ENCODE assay signal across 10 mouse cellular contexts in genomic region chr11:64671898-64672297, GRCm38 (mm10).
DNase-seq lines count a peak whose midpoint lies in the region; ATAC-seq and TF ChIP-seq lines count a peak whose summit lies in the region.
"Had no signal": no experiment of that assay in that cellular context is flagged by ENCODE, and none has a peak within 500 bp of the region (broad histone marks: within the 10 kb centered on the region; RNA-seq: fewer than 3 reads in every experiment).

No protein-coding gene starts in this region.

- H3K4me2 ChIP-seq in forebrain, embryonic 16.5 days (ENCODE audit: low read length) = no peak overlapping the region
- no peak overlapping the region for H3K4me2 ChIP-seq in midbrain, postnatal 0 days (ENCODE audit: low read depth, low read length, poor library complexity, severe bottlenecking)
- H3K4me2 ChIP-seq: heart, embryonic 13.5 days had no signal

- WGBS in forebrain, embryonic 16.5 days = 30% methylated on average over 3 of the region's 3 CpGs
- 45% methylated on average over 3 of the region's 3 CpGs for WGBS in midbrain, postnatal 0 days

- H3K9ac ChIP-seq in forebrain, embryonic 16.5 days (replicated peaks; ENCODE audit: low read depth, low read length) = no peak overlapping the region
- no peak overlapping the region for H3K9ac ChIP-seq in midbrain, postnatal 0 days (replicated peaks; ENCODE audit: low read length, poor library complexity, severe bottlenecking)
- H3K9ac ChIP-seq: heart, embryonic 13.5 days had no signal

- H3K27ac ChIP-seq in forebrain, embryonic 16.5 days (ENCODE audit: low read length) = no peak overlapping the region
- no peak overlapping the region for H3K27ac ChIP-seq in midbrain, postnatal 0 days (ENCODE audit: low read depth, low read length)
- H3K27ac ChIP-seq: heart, embryonic 13.5 days had no signal

- peak; percentile 86 for ATAC-seq in forebrain, embryonic 16.5 days
- ATAC-seq in midbrain, postnatal 0 days (ENCODE audit: low FRiP score) = peak; percentile 23; the same call in 1 of the 2 replicates

- peaks cover 3% of the 10 kb centered on the region for H3K9me3 ChIP-seq in forebrain, embryonic 16.5 days (ENCODE audit: control insufficient read depth, low read length)
- H3K9me3 ChIP-seq in midbrain, postnatal 0 days (ENCODE audit: low read length) = no peaks in the 10 kb centered on the region

- no peak for TF ChIP-seq CTCF in midbrain, postnatal 0 days (IDR thresholded peaks at IDR 0.05)

- H3K36me3 ChIP-seq in forebrain, embryonic 16.5 days (ENCODE audit: control insufficient read depth, insufficient read depth) = no peaks in the 10 kb centered on the region
- H3K36me3 ChIP-seq in midbrain, postnatal 0 days (ENCODE audit: insufficient read depth, low read length) = no peaks in the 10 kb centered on the region
- H3K36me3 ChIP-seq: heart, embryonic 13.5 days had no signal

- no peaks in the 10 kb centered on the region for H3K27me3 ChIP-seq in forebrain, embryonic 16.5 days (replicated peaks; ENCODE audit: control insufficient read depth, insufficient read depth, low read length)
- no peaks in the 10 kb centered on the region for H3K27me3 ChIP-seq in midbrain, postnatal 0 days (ENCODE audit: insufficient read depth, low read length)
- H3K27me3 ChIP-seq: heart, embryonic 13.5 days had no signal

- intact Hi-C loops in left cerebral cortex, postnatal 4 days (cut with DNase I) = no loop called here
- intact Hi-C loops in heart, postnatal 10 days (cut with DNase I) = no loop called here

- DNase-seq in left cerebral cortex, postnatal 4 days = peak; percentile 29
- no peak for DNase-seq in left cerebral cortex, adult 8-10 months (ENCODE audit: low spot score in 2 of 2)
- DNase-seq in embryo, embryonic 11 days = peak; percentile 51
- DNase-seq in midbrain, postnatal 0 days (ENCODE audit: low spot score) = peak; percentile 14
- no peak for DNase-seq in spleen, postnatal 14 days (ENCODE audit: low spot score in 2 of 2)
- no peak for DNase-seq in heart, postnatal 10 days
- DNase-seq: right cerebral cortex, postnatal 4 days; thymus, postnatal 36 days had no signal

- no peak overlapping the region for H3K4me3 ChIP-seq in forebrain, embryonic 16.5 days (replicated peaks; ENCODE audit: low read length)
- no peak overlapping the region for H3K4me3 ChIP-seq in midbrain, postnatal 0 days (ENCODE audit: low read depth, low read length)
- H3K4me3 ChIP-seq: heart, embryonic 13.5 days had no signal

- peaks cover 4% of the 10 kb centered on the region; the same call in 1 of the 2 replicates for H3K4me1 ChIP-seq in forebrain, embryonic 16.5 days (replicated peaks; ENCODE audit: control insufficient read depth, insufficient read depth, low read length)
- no peaks in the 10 kb centered on the region for H3K4me1 ChIP-seq in midbrain, postnatal 0 days (ENCODE audit: insufficient read depth, low read length)

Comparison
In these comparisons a context has a peak if more than half of its experiments do, and no peak if none do; other contexts are left out.
1. DNase-seq: peak in left cerebral cortex, postnatal 4 days (single experiment), embryo, embryonic 11 days (single experiment) and midbrain, postnatal 0 days (single experiment); none in left cerebral cortex, adult 8-10 months (0 of 2), spleen, postnatal 14 days (0 of 2) and heart, postnatal 10 days (0 of 2).